Mouse (Mus musculus): Measurements from ENCODE around the gene Crocc. TPM values are rescaled to one million over a fixed set of nuclear protein-coding genes. Genes with fewer than 3 reads are reported as not detected.

Gene Crocc
- polyA plus RNA-seq, 1 experiment from 2014 or later: 7.2 TPM

GRCm38 (mm10) chr4:141020811-141021613, 39.3 kb downstream of the Crocc start:
- peaks cover 22% of the 10 kb centered on the region for H3K4me1 ChIP-seq (ENCODE audit: control insufficient read depth, insufficient read depth, low read length)
- H3K4me2 ChIP-seq (ENCODE audit: low read length): 0 out of 2 replicates have a peak overlapping the region, but pooled peaks have one; percentile 6
- DNase-seq (peak; percentile 84), ATAC-seq (ENCODE audit: low FRiP score, low TSS enrichment) (peak; percentile 70)
- H3K27ac ChIP-seq (replicated peaks; ENCODE audit: low read depth, low read length): peak overlapping the region; percentile 89
- no peaks in the 10 kb centered on the region for H3K9me3 ChIP-seq (ENCODE audit: control insufficient read depth, low read length)
- WGBS: 21% methylated on average over 14 of the region's 14 CpGs
- no peak overlapping the region for H3K4me3 ChIP-seq (replicated peaks; ENCODE audit: low read depth, low read length)
- H3K27me3 ChIP-seq (ENCODE audit: control insufficient read depth, insufficient read depth, low read length): no peaks in the 10 kb centered on the region
- peaks cover 61% of the 10 kb centered on the region for H3K36me3 ChIP-seq (ENCODE audit: control insufficient read depth, insufficient read depth, low read length)
- peak overlapping the region; percentile 24; the same call in 1 of the 2 replicates for H3K9ac ChIP-seq (replicated peaks; ENCODE audit: low read length)

DNA sequence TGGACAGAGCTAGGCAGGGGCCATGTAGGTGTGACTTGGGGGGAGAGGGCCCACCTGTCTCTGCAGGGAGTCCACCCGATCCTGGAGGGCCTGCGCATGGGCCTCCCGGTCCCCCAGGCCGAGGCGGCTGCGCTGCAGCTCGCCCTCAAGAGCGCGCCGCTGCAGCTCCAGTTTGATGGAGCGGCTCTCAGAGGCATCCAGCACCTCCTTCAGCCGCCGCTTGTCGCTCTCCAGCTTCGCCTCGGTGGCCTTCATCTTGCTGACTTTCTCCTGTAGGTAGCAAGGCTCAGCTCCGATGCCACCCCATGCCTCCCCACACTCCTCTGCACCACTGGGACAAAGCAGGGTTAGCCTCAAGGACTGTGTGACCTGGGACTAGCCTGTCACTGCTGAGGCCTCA, 40.1 kb downstream of the Crocc start:
- H3K4me2 ChIP-seq (ENCODE audit: low read length): no peak overlapping the region
- H3K9ac ChIP-seq (replicated peaks; ENCODE audit: low read length): no peak overlapping the region
- peak overlapping the region; percentile 89 for H3K27ac ChIP-seq (replicated peaks; ENCODE audit: low read depth, low read length)
- no peaks in the 10 kb centered on the region for H3K27me3 ChIP-seq (ENCODE audit: control insufficient read depth, insufficient read depth, low read length)
- peaks cover 22% of the 10 kb centered on the region for H3K4me1 ChIP-seq (ENCODE audit: control insufficient read depth, insufficient read depth, low read length)
- no peak overlapping the region for H3K4me3 ChIP-seq (replicated peaks; ENCODE audit: low read depth, low read length)
- DNase-seq (no peak), ATAC-seq (ENCODE audit: low FRiP score, low TSS enrichment) (no peak)
- 81% methylated on average over 17 of the region's 17 CpGs for WGBS
- H3K36me3 ChIP-seq (ENCODE audit: control insufficient read depth, insufficient read depth, low read length): peaks cover 61% of the 10 kb centered on the region
- no peaks in the 10 kb centered on the region for H3K9me3 ChIP-seq (ENCODE audit: control insufficient read depth, low read length)

DNA sequence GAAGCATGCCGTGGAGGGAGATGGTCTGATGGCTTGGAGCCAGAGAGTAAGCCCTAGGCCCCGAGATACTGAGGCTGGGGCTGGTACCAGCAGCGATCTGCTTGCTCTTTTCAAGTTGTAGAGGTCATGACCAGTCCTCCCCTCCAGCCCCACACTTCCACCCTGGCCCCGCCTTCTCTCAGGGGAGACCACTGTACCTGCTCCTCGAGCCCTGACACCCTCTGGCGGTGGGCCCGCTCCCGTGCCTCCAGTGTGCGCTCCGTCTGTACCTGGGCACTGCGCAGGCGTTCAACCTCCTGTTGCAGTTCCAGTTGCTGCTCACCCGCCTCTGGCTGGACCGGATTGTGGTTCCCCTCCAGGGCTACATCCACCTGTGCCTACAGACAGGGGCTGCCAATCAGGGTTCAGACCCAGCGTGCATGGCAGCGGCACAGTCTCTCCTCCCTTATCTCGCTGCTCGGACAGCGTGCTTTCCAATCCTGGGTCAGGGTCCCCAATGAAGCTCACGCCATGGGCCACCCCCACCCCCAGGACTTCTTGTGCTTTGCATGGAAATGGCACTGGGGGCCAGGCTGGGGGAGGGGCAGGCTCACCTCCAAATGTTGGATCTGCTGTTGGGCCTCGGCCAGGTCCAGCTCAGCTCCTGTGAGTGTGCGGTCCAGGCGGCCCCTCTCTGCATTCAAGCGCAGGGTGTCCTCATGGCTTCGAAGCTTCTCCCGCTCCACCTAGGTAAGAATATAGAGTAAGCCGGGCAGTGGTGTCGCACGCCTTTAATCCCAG, 42.5 kb downstream of the Crocc start:
- Histone ChIP-seq H3K4me2 (ENCODE audit: low read length) (no peak overlapping the region), H3K9me3 (ENCODE audit: control insufficient read depth, low read length) (no peaks in the 10 kb centered on the region), H3K36me3 (ENCODE audit: control insufficient read depth, insufficient read depth, low read length) (peaks cover 64% of the 10 kb centered on the region), H3K9ac (replicated peaks; ENCODE audit: low read length) (no peak overlapping the region), H3K4me3 (replicated peaks; ENCODE audit: low read depth, low read length) (no peak overlapping the region), H3K4me1 (ENCODE audit: control insufficient read depth, insufficient read depth, low read length) (peaks cover 22% of the 10 kb centered on the region), H3K27ac (replicated peaks; ENCODE audit: low read depth, low read length) (0 out of 2 replicates have a peak overlapping the region, but pooled peaks have one; percentile 32), H3K27me3 (ENCODE audit: control insufficient read depth, insufficient read depth, low read length) (no peaks in the 10 kb centered on the region)
- no peak for DNase-seq
- 86% methylated on average over 29 of the region's 29 CpGs for WGBS
- ATAC-seq (ENCODE audit: low FRiP score, low TSS enrichment): no peak

DNA sequence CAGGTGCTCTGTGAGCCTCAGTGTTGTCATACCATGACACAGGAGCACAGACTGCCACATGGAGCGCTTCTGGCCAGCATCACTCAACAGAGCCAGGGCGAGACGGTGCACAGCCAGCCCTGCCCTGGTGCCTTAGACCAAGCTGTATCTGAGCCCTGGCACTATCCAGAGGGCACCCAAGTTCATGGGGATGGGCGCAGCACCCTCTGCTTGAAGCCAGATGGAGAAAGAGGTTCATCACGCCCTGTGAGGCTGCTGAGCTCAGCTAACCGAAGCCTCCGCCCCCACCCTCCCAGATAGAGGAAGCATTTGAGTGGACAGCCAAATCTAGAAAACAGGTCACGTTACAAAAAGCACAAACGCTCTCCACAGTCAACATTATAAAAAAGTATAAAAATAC, 44.0 kb downstream of the Crocc start:
- Histone ChIP-seq H3K4me2 (ENCODE audit: low read length) (no peak overlapping the region), H3K4me1 (ENCODE audit: control insufficient read depth, insufficient read depth, low read length) (peaks cover 28% of the 10 kb centered on the region), H3K27ac (replicated peaks; ENCODE audit: low read depth, low read length) (no peak overlapping the region), H3K9ac (replicated peaks; ENCODE audit: low read length) (no peak overlapping the region), H3K27me3 (ENCODE audit: control insufficient read depth, insufficient read depth, low read length) (no peaks in the 10 kb centered on the region), H3K9me3 (ENCODE audit: control insufficient read depth, low read length) (no peaks in the 10 kb centered on the region), H3K4me3 (replicated peaks; ENCODE audit: low read depth, low read length) (no peak overlapping the region), H3K36me3 (ENCODE audit: control insufficient read depth, insufficient read depth, low read length) (peaks cover 62% of the 10 kb centered on the region)
- no peak for ATAC-seq (ENCODE audit: low FRiP score, low TSS enrichment)
- 90% methylated on average over 9 of the region's 9 CpGs for WGBS
- no peak for DNase-seq

DNA sequence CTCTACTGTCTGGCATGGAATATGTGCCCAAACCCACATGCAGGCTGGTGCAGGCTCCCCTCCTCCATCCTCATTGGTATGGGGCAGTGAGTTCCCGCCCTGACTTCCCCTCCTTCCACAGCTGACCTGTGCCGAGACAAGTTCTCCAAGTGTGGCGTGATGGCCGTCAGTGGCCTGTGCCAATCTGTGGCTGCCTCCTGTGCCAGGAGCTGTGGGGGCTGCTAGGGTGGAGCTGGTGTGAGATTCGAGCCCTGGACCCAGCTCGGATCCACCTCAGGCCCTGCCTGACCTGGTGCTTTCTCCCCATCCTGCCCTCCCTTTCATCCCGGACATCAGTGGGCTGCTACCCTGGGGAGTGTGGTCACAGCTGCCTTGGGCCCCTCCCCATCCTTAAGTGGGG, 45.0 kb downstream of the Crocc start:
- 80% methylated on average over 7 of the region's 7 CpGs for WGBS
- peaks cover 21% of the 10 kb centered on the region for H3K4me1 ChIP-seq (ENCODE audit: control insufficient read depth, insufficient read depth, low read length)

DNA sequence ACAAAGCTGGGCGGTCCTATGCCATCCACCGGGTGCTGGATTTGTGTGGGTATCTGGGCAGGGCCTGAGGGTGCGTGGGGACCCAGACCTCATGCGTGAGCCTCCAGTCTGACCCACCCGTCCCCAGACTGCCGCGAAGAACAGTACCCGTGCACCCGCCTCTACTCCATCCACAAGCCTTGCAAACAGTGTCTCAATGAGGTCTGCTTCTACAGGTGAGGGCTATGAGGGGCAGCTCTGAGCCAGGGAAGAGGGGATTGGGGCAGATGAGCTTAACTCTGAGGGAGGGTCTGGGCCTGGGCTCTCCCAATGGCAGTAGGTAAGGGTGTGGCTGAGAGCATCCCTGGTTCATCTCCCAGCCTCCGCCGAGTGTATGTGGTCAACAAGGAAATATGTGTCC, 45.5 kb downstream of the Crocc start:
- Histone ChIP-seq H3K27ac (replicated peaks; ENCODE audit: low read depth, low read length) (no peak overlapping the region), H3K27me3 (ENCODE audit: control insufficient read depth, insufficient read depth, low read length) (no peaks in the 10 kb centered on the region), H3K36me3 (ENCODE audit: control insufficient read depth, insufficient read depth, low read length) (peaks cover 62% of the 10 kb centered on the region), H3K9ac (replicated peaks; ENCODE audit: low read length) (no peak overlapping the region), H3K4me3 (replicated peaks; ENCODE audit: low read depth, low read length) (no peak overlapping the region), H3K9me3 (ENCODE audit: control insufficient read depth, low read length) (no peaks in the 10 kb centered on the region), H3K4me2 (ENCODE audit: low read length) (no peak overlapping the region), H3K4me1 (ENCODE audit: control insufficient read depth, insufficient read depth, low read length) (peaks cover 19% of the 10 kb centered on the region)
- ATAC-seq (ENCODE audit: low FRiP score, low TSS enrichment): no peak
- WGBS: 91% methylated on average over 11 of the region's 11 CpGs
- DNase-seq: no peak

More for the DNA sequence above, 45.0 kb downstream of the Crocc start:
- Histone ChIP-seq H3K27me3 (ENCODE audit: control insufficient read depth, insufficient read depth, low read length) (no peaks in the 10 kb centered on the region), H3K27ac (replicated peaks; ENCODE audit: low read depth, low read length) (no peak overlapping the region), H3K36me3 (ENCODE audit: control insufficient read depth, insufficient read depth, low read length) (peaks cover 62% of the 10 kb centered on the region), H3K9me3 (ENCODE audit: control insufficient read depth, low read length) (no peaks in the 10 kb centered on the region), H3K9ac (replicated peaks; ENCODE audit: low read length) (no peak overlapping the region), H3K4me2 (ENCODE audit: low read length) (no peak overlapping the region), H3K4me3 (replicated peaks; ENCODE audit: low read depth, low read length) (no peak overlapping the region)
- no peak for DNase-seq
- no peak for ATAC-seq (ENCODE audit: low FRiP score, low TSS enrichment)

DNA sequence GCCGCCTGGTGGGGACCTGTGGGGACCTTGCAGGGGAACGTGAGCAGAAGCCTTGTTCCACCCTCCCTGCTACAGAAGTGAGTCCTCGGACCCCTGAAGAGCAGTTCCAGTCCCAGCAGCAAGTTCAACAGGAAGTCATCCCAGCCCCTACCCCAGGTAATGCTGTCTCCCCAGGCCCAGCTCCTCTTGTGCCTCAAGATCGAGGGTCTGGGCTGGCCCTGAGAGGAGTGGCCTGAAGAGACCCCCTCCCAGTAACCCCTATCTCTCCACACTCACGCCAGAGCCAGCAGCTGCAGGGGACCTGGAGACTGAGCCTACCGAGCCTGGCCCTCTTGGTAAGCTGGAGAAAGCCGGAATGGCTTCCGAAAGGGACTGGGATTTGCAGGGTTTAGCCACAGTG, 46.2 kb downstream of the Crocc start:
- H3K36me3 ChIP-seq (ENCODE audit: control insufficient read depth, insufficient read depth, low read length): peaks cover 60% of the 10 kb centered on the region
- H3K27ac ChIP-seq (replicated peaks; ENCODE audit: low read depth, low read length): no peak overlapping the region
- peaks cover 19% of the 10 kb centered on the region for H3K4me1 ChIP-seq (ENCODE audit: control insufficient read depth, insufficient read depth, low read length)
- no peaks in the 10 kb centered on the region for H3K9me3 ChIP-seq (ENCODE audit: control insufficient read depth, low read length)
- H3K4me3 ChIP-seq (replicated peaks; ENCODE audit: low read depth, low read length): no peak overlapping the region
- H3K9ac ChIP-seq (replicated peaks; ENCODE audit: low read length): no peak overlapping the region
- ATAC-seq (ENCODE audit: low FRiP score, low TSS enrichment) (no peak), DNase-seq (no peak)
- 71% methylated on average over 8 of the region's 8 CpGs for WGBS
- no peak overlapping the region for H3K4me2 ChIP-seq (ENCODE audit: low read length)
- no peaks in the 10 kb centered on the region for H3K27me3 ChIP-seq (ENCODE audit: control insufficient read depth, insufficient read depth, low read length)

DNA sequence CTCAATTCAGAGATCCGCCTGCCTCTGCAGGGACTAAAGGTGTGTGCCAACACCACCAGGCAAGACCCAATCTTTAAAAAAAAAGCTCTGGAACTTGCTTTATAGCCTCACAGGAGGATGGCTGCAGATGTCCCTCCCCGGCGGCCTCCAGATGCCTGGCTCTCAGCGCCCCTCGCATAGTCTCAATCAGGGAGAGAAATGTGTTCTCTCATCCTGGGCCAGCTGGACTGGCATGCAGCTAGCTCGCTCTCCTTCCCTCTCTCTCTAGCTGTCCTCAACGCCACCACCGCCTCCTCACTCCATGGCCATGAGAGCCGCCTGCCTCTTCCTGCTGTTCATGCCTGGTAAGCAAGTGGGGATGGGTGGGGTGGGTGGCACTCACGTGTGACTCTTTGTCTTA, 47.8 kb downstream of the Crocc start:
- 73% methylated on average over 10 of the region's 10 CpGs for WGBS
- DNase-seq (no peak), ATAC-seq (ENCODE audit: low FRiP score, low TSS enrichment) (no peak)
- H3K4me2 ChIP-seq (ENCODE audit: low read length): peak overlapping the region; percentile 69
- no peaks in the 10 kb centered on the region for H3K9me3 ChIP-seq (ENCODE audit: control insufficient read depth, low read length)
- peaks cover 55% of the 10 kb centered on the region for H3K36me3 ChIP-seq (ENCODE audit: control insufficient read depth, insufficient read depth, low read length)
- peak overlapping the region; percentile 83 for H3K27ac ChIP-seq (replicated peaks; ENCODE audit: low read depth, low read length)
- peaks cover 19% of the 10 kb centered on the region for H3K4me1 ChIP-seq (ENCODE audit: control insufficient read depth, insufficient read depth, low read length)
- no peaks in the 10 kb centered on the region for H3K27me3 ChIP-seq (ENCODE audit: control insufficient read depth, insufficient read depth, low read length)
- no peak overlapping the region; the same call in 1 of the 2 replicates for H3K9ac ChIP-seq (replicated peaks; ENCODE audit: low read length)
- H3K4me3 ChIP-seq (replicated peaks; ENCODE audit: low read depth, low read length): 0 out of 2 replicates have a peak overlapping the region, but pooled peaks have one; percentile 79

All from midbrain, embryonic 14.5 days (tissue).